ENCODE assay signal across 9 mouse cellular contexts in the genomic region with DNA sequence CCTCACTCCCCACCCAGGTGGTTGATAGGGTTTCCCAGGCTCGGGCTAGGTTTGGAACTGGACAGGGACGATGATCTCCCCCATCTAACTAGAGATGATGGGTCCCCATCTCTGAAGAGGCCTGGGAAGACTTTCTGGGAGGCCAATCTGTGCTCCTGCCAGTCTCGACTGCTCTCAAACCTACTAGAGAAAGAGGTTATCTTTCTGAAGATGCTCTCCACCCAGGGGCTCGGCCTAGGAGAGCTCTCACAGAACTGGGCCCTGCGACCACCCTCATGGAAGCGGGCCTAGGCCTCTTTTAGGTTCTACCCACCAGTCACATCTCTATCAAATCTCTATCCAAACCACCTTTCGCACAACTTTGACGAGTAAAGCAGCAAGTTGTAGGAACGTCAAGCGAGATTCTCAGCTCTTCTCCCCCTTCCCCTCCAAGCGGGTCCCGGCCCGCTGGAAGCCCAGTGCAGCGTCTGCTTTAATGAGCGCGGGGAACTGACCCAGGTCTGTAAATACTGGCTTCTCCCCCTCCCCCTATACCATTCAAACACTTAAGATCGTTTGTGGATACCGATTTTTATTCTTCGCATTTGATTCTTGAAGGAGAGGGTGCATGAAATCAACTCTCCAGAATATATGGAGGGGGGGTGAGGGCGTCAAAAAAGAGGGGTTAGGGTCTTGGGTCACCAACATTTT. TPM values are rescaled to one million over a fixed set of nuclear protein-coding genes. Genes with fewer than 3 reads are reported as not detected.
DNase-seq lines count a peak whose midpoint lies in the region; ATAC-seq and TF ChIP-seq lines count a peak whose summit lies in the region.
"Had no signal": no experiment of that assay in that cellular context is flagged by ENCODE, and none has a peak within 500 bp of the region (broad histone marks: within the 10 kb centered on the region; RNA-seq: fewer than 3 reads in every experiment).

No protein-coding gene starts in this region.

- peak; percentile 24 for DNase-seq in kidney, adult 11 months
- no peak for DNase-seq in kidney, postnatal 14 days
- DNase-seq in kidney, adult 2 months = no peak
- DNase-seq in midbrain, postnatal 0 days (ENCODE audit: low spot score) = no peak
- no peak for DNase-seq in layer of hippocampus, adult 11-12 months (ENCODE audit: low spot score)
- no peak for DNase-seq in left cerebral cortex, adult 11 months (ENCODE audit: low spot score)

- no peak for ATAC-seq in embryonic facial prominence, embryonic 12.5 days (ENCODE audit: insufficient number of reproducible peaks, insufficient read depth, low FRiP score, low TSS enrichment)
- ATAC-seq in midbrain, postnatal 0 days (ENCODE audit: low FRiP score) = no peak
- ATAC-seq in CD4-positive, CD25-positive, alpha-beta regulatory T cell, adult 4 months = no peak

- TF ChIP-seq CTCF in kidney, adult 2 months (conservative IDR thresholded peaks at IDR 0.05; ENCODE audit: insufficient read depth, insufficient read length, low read depth, low read length) = no peak
- TF ChIP-seq CTCF in midbrain, postnatal 0 days (IDR thresholded peaks at IDR 0.05) = no peak

- 6% methylated on average over 20 of the region's 20 CpGs for WGBS in embryonic facial prominence, embryonic 12.5 days
- 34% methylated on average over 20 of the region's 20 CpGs for WGBS in kidney, adult 2 months
- 6% methylated on average over 20 of the region's 20 CpGs for WGBS in midbrain, postnatal 0 days

- H3K27ac ChIP-seq in embryonic facial prominence, embryonic 12.5 days = peak overlapping the region; percentile 98
- H3K27ac ChIP-seq in kidney, adult 2 months (ENCODE audit: insufficient read depth, low read depth, low read length) = peak overlapping the region; percentile 85
- peak overlapping the region; percentile 81 for H3K27ac ChIP-seq in midbrain, postnatal 0 days (ENCODE audit: low read depth, low read length)

- H3K36me3 ChIP-seq in embryonic facial prominence, embryonic 12.5 days = no peaks in the 10 kb centered on the region
- H3K36me3 ChIP-seq in kidney, adult 2 months (ENCODE audit: control insufficient read depth, insufficient read depth, low read length) = peaks cover 5% of the 10 kb centered on the region
- no peaks in the 10 kb centered on the region for H3K36me3 ChIP-seq in midbrain, postnatal 0 days (ENCODE audit: insufficient read depth, low read length)

- no peak for TF ChIP-seq POLR2A in kidney, adult 2 months (IDR thresholded peaks at IDR 0.05; ENCODE audit: low read depth, low read length)

- H3K27me3 ChIP-seq in embryonic facial prominence, embryonic 12.5 days = peaks cover 23% of the 10 kb centered on the region
- no peaks in the 10 kb centered on the region for H3K27me3 ChIP-seq in kidney, adult 2 months (replicated peaks; ENCODE audit: control insufficient read depth, insufficient read depth, low read length)
- peaks cover 41% of the 10 kb centered on the region for H3K27me3 ChIP-seq in midbrain, postnatal 0 days (ENCODE audit: insufficient read depth, low read length)
- H3K27me3 ChIP-seq: Patski had no signal

- peaks cover 50% of the 10 kb centered on the region for H3K4me1 ChIP-seq in embryonic facial prominence, embryonic 12.5 days
- H3K4me1 ChIP-seq in kidney, adult 2 months (ENCODE audit: control insufficient read depth, insufficient read depth, low read length) = peaks cover 14% of the 10 kb centered on the region; the same call in 1 of the 2 replicates
- no peaks in the 10 kb centered on the region for H3K4me1 ChIP-seq in midbrain, postnatal 0 days (ENCODE audit: insufficient read depth, low read length)

- peak overlapping the region; percentile 91 for H3K9ac ChIP-seq in embryonic facial prominence, embryonic 12.5 days
- H3K9ac ChIP-seq in midbrain, postnatal 0 days (replicated peaks; ENCODE audit: low read length, poor library complexity, severe bottlenecking) = peak overlapping the region; percentile 62

- peak overlapping the region; percentile 82 for H3K4me2 ChIP-seq in embryonic facial prominence, embryonic 12.5 days (replicated peaks)
- H3K4me2 ChIP-seq in midbrain, postnatal 0 days (ENCODE audit: low read depth, low read length, poor library complexity, severe bottlenecking) = peak overlapping the region; percentile 65

- H3K4me3 ChIP-seq in embryonic facial prominence, embryonic 12.5 days = peak overlapping the region; percentile 68
- peak overlapping the region; percentile 86 for H3K4me3 ChIP-seq in kidney, adult 2 months (ENCODE audit: insufficient read depth, low read depth, low read length)
- H3K4me3 ChIP-seq in midbrain, postnatal 0 days (ENCODE audit: low read depth, low read length) = peak overlapping the region; percentile 47

- no peaks in the 10 kb centered on the region for H3K9me3 ChIP-seq in embryonic facial prominence, embryonic 12.5 days
- H3K9me3 ChIP-seq in midbrain, postnatal 0 days (ENCODE audit: low read length) = no peaks in the 10 kb centered on the region

RNA-seq across cellular contexts. Expression of a gene that starts 16.4 kb away (rescaled TPM):
- 96.9 and 99.0 TPM in 2 replicates for polyA plus RNA-seq in embryonic facial prominence, embryonic 12.5 days (2016; fragmentation: Nextera tagmentation; extraction: Ambion mirVana)
- 193 and 288 TPM in 2 replicates for polyA plus RNA-seq in kidney, adult 2 months (2012; rRNA removed)
- total RNA-seq in midbrain, postnatal 0 days (2014; rRNA removed) = 38.9 and 43.2 TPM in 2 replicates
- polyA plus RNA-seq in midbrain, postnatal 0 days (2015; fragmentation: Nextera tagmentation; extraction: Ambion mirVana) = 65.4 and 81.6 TPM in 2 replicates
- polyA plus RNA-seq in CD4-positive, CD25-positive, alpha-beta regulatory T cell, adult 4 months (2017; shearing (Covaris generic)) = not detected

Comparison
In these comparisons a context has a peak if more than half of its experiments do, and no peak if none do; other contexts are left out.
1. RNA of a gene that starts 16.4 kb away (polyA plus RNA-seq): 193 to 288 TPM in kidney, adult 2 months, 96.9 to 99.0 TPM in embryonic facial prominence, embryonic 12.5 days and 65.4 to 81.6 TPM in midbrain, postnatal 0 days; not detected in CD4-positive, CD25-positive, alpha-beta regulatory T cell, adult 4 months; every median in the first group is over 10 times any median in the second.
2. Peak in every context shown above with its lines, with median percentiles within 50 percentile points of each other: H3K27ac ChIP-seq and H3K4me3 ChIP-seq.